Mouse (Mus musculus) heart, postnatal 0 days (tissue): ENCODE data around the gene Map4k4. TPM values are rescaled to one million over a fixed set of nuclear protein-coding genes. Genes with fewer than 3 reads are reported as not detected.

Experiments
- ATAC-seq: fragments of 200-750 bp; cut with Nextera tagmentation; 2 replicates; pipeline ENCODE4 v1.8.0; 2017; ENCODE audit warnings: low read depth, moderate number of reproducible peaks, moderate library complexity; ENCODE audit not compliant: insufficient read depth
- DNase-seq: peaks from one replicate; pipeline ENCODE4 v3.0.0-alpha.2; 2016; ENCODE audit warnings: low spot score
- H3K27ac ChIP-seq: fragments of 300-500 bp; sonication (generic); 2 replicates; pipeline ENCODE4 v1.5.1; 2014; ENCODE audit warnings: low read depth, mild to moderate bottlenecking
- H3K27me3 ChIP-seq: fragments of 300-500 bp; sonication (generic); 2 replicates; pipeline ENCODE4 v1.6.1; 2014; ENCODE audit warnings: low read length, mixed read lengths; ENCODE audit not compliant: control insufficient read depth, insufficient read depth
- H3K36me3 ChIP-seq: fragments of 300-500 bp; sonication (generic); replicated peaks from 2 replicates; pipeline ENCODE4 v1.6.1; 2014; ENCODE audit warnings: low read length, mixed read lengths; ENCODE audit not compliant: control insufficient read depth, insufficient read depth
- H3K4me1 ChIP-seq: fragments of 300-500 bp; sonication (generic); 2 replicates; pipeline ENCODE4 v1.6.1; 2014; ENCODE audit warnings: antibody characterized with exemption; ENCODE audit not compliant: control insufficient read depth, insufficient read depth
- H3K4me2 ChIP-seq: fragments of 300-500 bp; sonication (generic); 2 replicates; pipeline ENCODE4 v1.6.1; 2014; ENCODE audit warnings: low read depth, mild to moderate bottlenecking, low read length, moderate library complexity
- H3K4me3 ChIP-seq: fragments of 300-500 bp; sonication (generic); 2 replicates; pipeline ENCODE4 v1.5.1; 2014; ENCODE audit warnings: low read depth, low read length
- H3K9ac ChIP-seq: fragments of 300-500 bp; sonication (generic); replicated peaks from 2 replicates; pipeline ENCODE4 v1.6.1; 2014; ENCODE audit warnings: low read depth, low read length, mixed read lengths
- H3K9me3 ChIP-seq: fragments of 300-500 bp; sonication (generic); replicated peaks from 2 replicates; pipeline ENCODE4 v1.6.1; 2016; ENCODE audit warnings: low read length; ENCODE audit not compliant: control insufficient read depth
- CTCF ChIP-seq: IDR thresholded peaks from 2 replicates; pipeline ENCODE4 v1.5.1; 2016; ENCODE audit warnings: antibody characterized with exemption, control low read depth, low read depth
- EP300 ChIP-seq: IDR thresholded peaks from 2 replicates; pipeline ENCODE4 v1.6.1; 2016; ENCODE audit warnings: antibody characterized with exemption, low read depth
- WGBS: fragments of 180-500 bp; shearing (Covaris S2); extraction: QIAGEN DNeasy Blood & Tissue Kit; methylation state at CpG from one replicate; pipeline ENCODE4 v1.1.7; 2014; 5-methylcytosine and 5-hydroxymethylcytosine counted together
- polyA plus RNA-seq: library from polyadenylated mRNA; unstranded; fragments of >200 nt; fragmentation: Nextera tagmentation; extraction: Ambion mirVana; gene quantifications from 2 replicates; pipeline ENCODE4 v1.2.1, GENCODE M21; 2015
- total RNA-seq: library from RNA; depleted of rRNA; stranded (reverse); fragments of >200 nt; gene quantifications from 2 replicates; pipeline ENCODE4 v1.2.3, GENCODE M21; 2014; ENCODE audit warnings: low replicate concordance

Map4k4 gene
- total and polyA plus RNA-seq, 2 experiments from 2014 or later: 17.4 to 129 TPM

GRCm38 (mm10) chr1:40028207-40028998 lies 127.7 kb downstream of the Map4k4 start:
- Histone ChIP-seq H3K4me2 (no peak overlapping the region), H3K4me3 (no peak overlapping the region), H3K36me3 (peaks cover 43% of the 10 kb centered on the region), H3K9me3 (no peaks in the 10 kb centered on the region), H3K27me3 (no peaks in the 10 kb centered on the region), H3K4me1 (peaks cover 4% of the 10 kb centered on the region), H3K27ac (no peak overlapping the region), H3K9ac (no peak overlapping the region)
- DNase-seq (no peak), ATAC-seq (peak; percentile 14; the same call in 1 of the 2 replicates)
- 76% methylated on average over 12 of the region's 12 CpGs for WGBS
- no peak for TF ChIP-seq EP300
- no peak for TF ChIP-seq CTCF

- Histone ChIP-seq H3K27me3 (no peaks in the 10 kb centered on the region), H3K4me1 (peaks cover 10% of the 10 kb centered on the region), H3K4me2 (no peak overlapping the region), H3K9me3 (no peaks in the 10 kb centered on the region), H3K36me3 (peaks cover 31% of the 10 kb centered on the region), H3K27ac (no peak overlapping the region), H3K9ac (no peak overlapping the region), H3K4me3 (no peak overlapping the region)
- 92% methylated on average over 5 of the region's 5 CpGs for WGBS
- ATAC-seq (no peak), DNase-seq (no peak)
- TF ChIP-seq EP300 (no peak), CTCF (no peak)
These were observed 128.9 kb downstream of the Map4k4 start for GRCm38 (mm10) chr1:40029597-40029996.

- Histone ChIP-seq H3K36me3 (peaks cover 23% of the 10 kb centered on the region), H3K9ac (no peak overlapping the region), H3K4me1 (peaks cover 10% of the 10 kb centered on the region), H3K4me2 (no peak overlapping the region), H3K27ac (no peak overlapping the region), H3K9me3 (no peaks in the 10 kb centered on the region), H3K27me3 (no peaks in the 10 kb centered on the region), H3K4me3 (no peak overlapping the region)
- ATAC-seq: no peak
- WGBS: 85% methylated on average over 14 of the region's 14 CpGs
- TF ChIP-seq EP300: no peak
- TF ChIP-seq CTCF: no peak
- DNase-seq: no peak
These were observed 129.7 kb downstream of the Map4k4 start for GRCm38 (mm10) chr1:40030287-40030975.

GRCm38 (mm10) chr1:40030976-40031356 lies 130.3 kb downstream of the Map4k4 start:
- no peaks in the 10 kb centered on the region for H3K27me3 ChIP-seq
- no peaks in the 10 kb centered on the region for H3K9me3 ChIP-seq
- no peak overlapping the region for H3K9ac ChIP-seq
- WGBS: 89% methylated on average over 8 of the region's 8 CpGs
- H3K4me3 ChIP-seq: no peak overlapping the region
- TF ChIP-seq EP300: no peak
- no peak for TF ChIP-seq CTCF
- peaks cover 17% of the 10 kb centered on the region for H3K36me3 ChIP-seq
- H3K4me2 ChIP-seq: no peak overlapping the region
- H3K4me1 ChIP-seq: peaks cover 10% of the 10 kb centered on the region
- no peak overlapping the region for H3K27ac ChIP-seq
- DNase-seq (no peak), ATAC-seq (no peak)

- ATAC-seq: no peak
- TF ChIP-seq EP300: no peak
- no peak for TF ChIP-seq CTCF
- Histone ChIP-seq H3K27ac (no peak overlapping the region), H3K9ac (no peak overlapping the region), H3K4me1 (peaks cover 10% of the 10 kb centered on the region), H3K9me3 (no peaks in the 10 kb centered on the region), H3K4me2 (no peak overlapping the region), H3K36me3 (peaks cover 11% of the 10 kb centered on the region), H3K27me3 (no peaks in the 10 kb centered on the region), H3K4me3 (no peak overlapping the region)
- 73% methylated on average over 2 of the region's 2 CpGs for WGBS
- DNase-seq: no peak
These were observed 130.9 kb downstream of the Map4k4 start for GRCm38 (mm10) chr1:40031626-40032025.
